Mouse (Mus musculus) cortical plate, adult 2 months (tissue): Measurements from ENCODE around the gene Srrm3.

Experiments
- CTCF ChIP-seq: fragments of 200-500 bp; IDR thresholded peaks from 2 replicates; pipeline ENCODE4 v1.5.1; 2011; ENCODE audit warnings: mild to moderate bottlenecking, control low read depth, low read length; ENCODE audit not compliant: insufficient read depth; ENCODE audit errors: extremely low read depth
- POLR2A ChIP-seq: fragments of 200-500 bp; IDR thresholded peaks from 2 replicates; pipeline ENCODE4 v1.6.1; 2011; ENCODE audit warnings: mild to moderate bottlenecking, low read length, control low read depth; ENCODE audit not compliant: insufficient read depth; ENCODE audit errors: extremely low read depth

DNA sequence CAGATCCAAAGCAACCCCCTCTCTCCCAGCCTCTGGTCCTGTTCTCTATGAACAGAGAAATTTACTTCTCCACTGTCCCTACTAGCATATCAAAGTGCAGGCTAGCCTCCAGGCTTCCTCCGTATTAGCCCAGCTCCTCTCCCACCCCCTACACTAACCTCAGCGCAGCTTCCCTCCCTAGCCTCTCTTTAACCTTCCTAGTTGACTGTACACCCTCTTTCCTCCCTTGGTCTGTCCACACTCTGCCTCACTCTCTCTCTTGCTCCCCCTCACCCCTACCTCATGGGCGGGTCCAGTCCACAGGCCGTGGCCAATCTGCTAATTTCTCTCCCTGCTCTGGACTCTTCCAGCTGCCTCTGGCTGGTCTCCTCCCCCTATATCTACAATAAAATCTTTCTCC is 83.6 kb downstream of the Srrm3 start:
- TF ChIP-seq CTCF (no peak), POLR2A (no peak)
